Mouse (Mus musculus): ENCODE results near the gene Mest.

DNA sequence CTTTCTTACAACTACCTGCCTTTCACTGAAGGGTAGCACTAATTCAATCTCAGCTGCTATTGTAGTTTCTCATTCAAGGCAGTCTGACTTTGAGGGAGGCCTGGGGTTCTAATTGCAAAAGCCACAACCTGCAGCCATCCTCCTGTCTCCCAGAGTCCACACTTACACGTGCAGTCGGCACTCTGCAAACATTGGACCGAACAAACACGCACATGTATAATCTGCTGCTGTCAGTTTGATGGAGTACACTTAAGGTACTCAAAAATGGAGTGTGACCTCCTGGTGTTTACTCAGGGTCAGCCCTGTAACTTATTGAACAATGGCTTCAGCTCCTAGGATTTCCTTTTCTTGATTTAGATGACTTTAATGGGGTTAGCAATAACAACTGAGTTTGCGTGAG lies 43.8 kb upstream of the Mest start:
- no peak for TF ChIP-seq CTCF (IDR thresholded peaks at IDR 0.05; ENCODE audit: extremely low read depth, insufficient read length, insufficient replicate concordance, low read depth, low read length)
- TF ChIP-seq POLR2A (IDR thresholded peaks at IDR 0.05; ENCODE audit: low read depth, low read length), result no peak
